Mouse (Mus musculus): ENCODE results near the gene Chrm3. TPM values are rescaled to one million over a fixed set of nuclear protein-coding genes. Genes with fewer than 3 reads are reported as not detected.
A peak's percentile ranks its signal among the peaks of the same experiment; 100 is the strongest.

Chrm3 gene
- total RNA-seq, 2 experiments from 2014 or later, result 0.20 to 0.74 TPM

GRCm38 (mm10) chr13:10045651-10046350 lies 314.8 kb downstream of the Chrm3 start:
- peak; percentile 19 for DNase-seq
- Histone ChIP-seq H3K27ac (no peak overlapping the region), H3K4me3 (no peak overlapping the region)
- TF ChIP-seq CTCF (IDR thresholded peaks at IDR 0.05), result no peak
- intact Hi-C loops (cut with DNase I), result no loop called here

DNA sequence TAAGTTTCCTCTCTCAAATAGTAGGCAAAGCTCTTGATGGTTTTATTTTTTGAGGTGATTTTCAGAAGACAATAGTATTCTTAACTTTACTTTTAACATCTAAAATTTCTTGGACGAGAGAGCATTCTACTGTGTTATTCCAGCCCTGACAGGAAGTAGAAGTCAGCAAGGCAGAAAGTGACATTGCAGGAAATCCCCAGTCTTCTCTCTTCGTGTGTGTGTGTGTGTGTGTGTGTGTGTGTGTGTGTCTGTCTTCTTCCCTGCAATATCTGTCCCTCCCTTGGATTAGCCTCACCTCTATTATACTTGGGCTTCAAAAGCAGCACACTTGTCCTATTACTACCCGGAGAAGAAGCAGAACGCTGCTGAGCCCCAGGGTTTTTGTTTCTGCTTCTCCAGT lies 316.6 kb downstream of the Chrm3 start:
- no peak for TF ChIP-seq CTCF (IDR thresholded peaks at IDR 0.05)
- no peak overlapping the region for H3K4me3 ChIP-seq
- intact Hi-C loops (cut with DNase I), result no loop called here
- no peak overlapping the region for H3K27ac ChIP-seq
- no peak for DNase-seq

GRCm38 (mm10) chr13:10033570-10034399 lies 326.9 kb downstream of the Chrm3 start:
- no peak for TF ChIP-seq CTCF (IDR thresholded peaks at IDR 0.05)
- Histone ChIP-seq H3K4me3 (no peak overlapping the region), H3K27ac (no peak overlapping the region)
- no peak for DNase-seq
- intact Hi-C loops (cut with DNase I), result no loop called here

DNA sequence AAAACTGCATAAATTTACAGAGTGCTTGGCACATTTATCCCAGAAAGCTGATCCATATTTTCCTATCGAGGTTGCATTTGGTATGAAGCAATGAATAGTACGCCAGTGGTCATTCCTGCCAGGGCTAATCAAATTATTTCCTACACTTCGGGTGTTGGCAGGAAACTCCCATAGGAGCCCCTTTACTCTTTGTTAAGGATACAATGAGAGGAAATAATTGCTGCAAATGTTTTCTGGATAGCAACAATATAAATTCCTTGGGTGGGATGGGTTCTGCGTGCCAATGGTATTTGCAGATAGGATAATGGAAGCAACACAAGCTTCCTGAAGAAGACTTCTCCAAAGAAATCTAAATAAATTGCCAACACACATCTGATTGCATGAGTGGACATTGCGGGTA lies 329.1 kb downstream of the Chrm3 start:
- intact Hi-C loops (cut with DNase I), result no loop called here
- no peak overlapping the region for H3K4me3 ChIP-seq

GRCm38 (mm10) chr13:10029944-10030343 lies 330.7 kb downstream of the Chrm3 start:
- no peak for TF ChIP-seq CTCF (IDR thresholded peaks at IDR 0.05)
- intact Hi-C loops (cut with DNase I), result no loop called here
- Histone ChIP-seq H3K27ac (no peak overlapping the region), H3K4me3 (no peak overlapping the region)
- no peak for DNase-seq

More for the DNA sequence above, 329.1 kb downstream of the Chrm3 start:
- no peak overlapping the region for H3K27ac ChIP-seq
- no peak for TF ChIP-seq CTCF (IDR thresholded peaks at IDR 0.05)
- no peak for DNase-seq

DNA sequence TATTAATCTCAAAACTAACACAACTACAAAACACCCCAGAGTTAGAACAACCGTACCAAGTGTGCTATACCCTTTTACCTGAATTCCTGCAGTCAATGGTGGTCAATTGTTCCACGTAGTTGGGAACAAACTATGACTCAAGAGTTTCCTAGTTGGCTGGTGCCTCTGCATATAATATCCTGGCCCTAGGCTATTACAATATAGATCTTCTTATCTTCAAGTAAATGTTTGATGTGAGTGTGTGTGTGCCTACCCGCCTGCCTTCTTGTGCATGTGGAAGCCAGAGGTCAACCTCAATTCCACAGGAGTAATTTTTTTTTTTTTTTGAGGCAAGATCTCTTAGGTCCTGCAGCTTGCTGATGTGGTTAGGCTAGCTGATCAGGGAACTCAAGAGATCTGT lies 335.5 kb downstream of the Chrm3 start:
- no peak for TF ChIP-seq CTCF (IDR thresholded peaks at IDR 0.05)
- Histone ChIP-seq H3K27ac (no peak overlapping the region), H3K4me3 (no peak overlapping the region)
- no peak for DNase-seq
- intact Hi-C loops (cut with DNase I), result no loop called here

DNA sequence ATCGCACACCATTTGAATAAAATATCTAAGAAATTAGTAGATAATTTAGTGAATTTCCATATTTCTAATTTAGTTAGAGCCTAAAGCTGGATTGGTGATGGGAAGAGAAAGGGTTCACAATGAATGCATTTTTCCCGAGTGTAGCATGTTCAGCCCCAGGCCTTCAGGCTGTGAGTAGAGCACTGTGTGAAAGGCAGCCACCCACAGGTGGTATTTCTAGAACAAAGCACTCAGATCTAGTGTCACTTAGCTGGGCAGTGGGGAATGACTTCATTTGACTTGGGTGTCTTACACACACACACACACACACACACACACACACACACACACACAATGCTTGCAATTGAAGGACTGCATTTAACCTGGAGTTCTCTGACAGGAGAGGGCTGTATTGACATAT lies 337.5 kb downstream of the Chrm3 start:
- TF ChIP-seq CTCF (IDR thresholded peaks at IDR 0.05), result no peak
- intact Hi-C loops (cut with DNase I), result no loop called here
- no peak for DNase-seq

GRCm38 (mm10) chr13:10019252-10019651 lies 341.4 kb downstream of the Chrm3 start:
- intact Hi-C loops (cut with DNase I), result no loop called here
- TF ChIP-seq CTCF (IDR thresholded peaks at IDR 0.05), result no peak
- no peak overlapping the region for H3K4me3 ChIP-seq

More for the DNA sequence above, 337.5 kb downstream of the Chrm3 start:
- H3K27ac ChIP-seq, result no peak overlapping the region
- no peak overlapping the region for H3K4me3 ChIP-seq

GRCm38 (mm10) chr13:10002916-10003315 lies 357.7 kb downstream of the Chrm3 start:
- no peak overlapping the region for H3K4me3 ChIP-seq
- TF ChIP-seq CTCF (IDR thresholded peaks at IDR 0.05), result no peak
- no peak overlapping the region for H3K27ac ChIP-seq
- no peak for DNase-seq
- intact Hi-C loops (cut with DNase I), result no loop called here

More at GRCm38 (mm10) chr13:10019252-10019651, 341.4 kb downstream of the Chrm3 start:
- no peak for DNase-seq
- no peak overlapping the region for H3K27ac ChIP-seq

GRCm38 (mm10) chr13:9997664-9998328 lies 362.9 kb downstream of the Chrm3 start:
- no peak for DNase-seq
- intact Hi-C loops (cut with DNase I), result no loop called here
- Histone ChIP-seq H3K4me3 (no peak overlapping the region), H3K27ac (no peak overlapping the region)
- no peak for TF ChIP-seq CTCF (IDR thresholded peaks at IDR 0.05)

DNA sequence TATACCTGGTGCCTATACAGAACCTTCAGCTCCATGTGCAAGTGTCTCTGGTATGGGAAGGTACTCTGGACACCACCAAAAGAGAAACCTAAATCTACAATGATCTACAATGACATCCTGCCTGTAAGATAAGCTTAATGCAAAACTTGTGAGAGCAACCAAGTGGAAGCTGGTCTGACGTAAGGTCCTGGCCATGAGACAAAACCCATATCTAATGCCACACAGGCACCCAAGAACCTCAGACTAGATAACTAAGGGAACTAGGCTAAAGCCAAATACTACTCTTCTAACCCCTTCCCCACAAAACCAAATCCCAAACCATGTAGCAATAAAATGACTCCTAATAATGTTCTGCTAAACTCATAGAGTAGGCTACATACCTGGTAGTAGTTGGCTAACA lies 364.8 kb downstream of the Chrm3 start:
- no peak for TF ChIP-seq CTCF (IDR thresholded peaks at IDR 0.05)
- no peak for DNase-seq
- Histone ChIP-seq H3K27ac (no peak overlapping the region), H3K4me3 (no peak overlapping the region)
- intact Hi-C loops (cut with DNase I), result no loop called here

GRCm38 (mm10) chr13:9993571-9993970 lies 367.1 kb downstream of the Chrm3 start:
- Histone ChIP-seq H3K27ac (no peak overlapping the region), H3K4me3 (no peak overlapping the region)
- no peak for TF ChIP-seq CTCF (IDR thresholded peaks at IDR 0.05)
- no peak for DNase-seq
- intact Hi-C loops (cut with DNase I), result no loop called here

DNA sequence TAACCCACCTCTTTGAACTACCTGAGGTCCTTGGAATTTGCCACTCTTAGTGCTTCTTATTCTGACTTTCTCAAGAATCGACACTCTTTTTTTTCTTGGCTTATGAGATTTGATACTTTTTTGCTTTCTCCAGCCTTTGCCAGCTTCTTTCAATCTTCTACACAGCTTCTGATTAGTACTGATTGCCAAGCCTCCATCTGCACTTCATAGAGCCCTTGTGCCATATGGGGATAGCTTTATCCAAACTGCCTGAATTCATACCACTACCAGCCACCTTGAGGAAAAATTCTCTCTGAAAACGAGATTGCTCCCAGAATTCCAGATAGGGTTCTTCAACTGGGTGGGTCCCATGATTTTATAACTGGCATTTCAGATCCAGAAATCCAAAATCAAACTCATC lies 368.0 kb downstream of the Chrm3 start:
- no peak for TF ChIP-seq CTCF (IDR thresholded peaks at IDR 0.05)
- no peak for DNase-seq
- intact Hi-C loops (cut with DNase I), result no loop called here
- Histone ChIP-seq H3K4me3 (no peak overlapping the region), H3K27ac (no peak overlapping the region)
